Mouse (Mus musculus): ENCODE measurements around the gene Cutal. TPM values are rescaled to one million over a fixed set of nuclear protein-coding genes. Genes with fewer than 3 reads are reported as not detected.
"Not testable (repeated sequence)": the region's sequence is repeated elsewhere in the genome, so short reads cannot be mapped to it uniquely, and the experiment has no call there.

Cutal gene
- total and polyA plus RNA-seq, 2 experiments from 2014 or later, result 0.20 to 0.26 TPM

DNA sequence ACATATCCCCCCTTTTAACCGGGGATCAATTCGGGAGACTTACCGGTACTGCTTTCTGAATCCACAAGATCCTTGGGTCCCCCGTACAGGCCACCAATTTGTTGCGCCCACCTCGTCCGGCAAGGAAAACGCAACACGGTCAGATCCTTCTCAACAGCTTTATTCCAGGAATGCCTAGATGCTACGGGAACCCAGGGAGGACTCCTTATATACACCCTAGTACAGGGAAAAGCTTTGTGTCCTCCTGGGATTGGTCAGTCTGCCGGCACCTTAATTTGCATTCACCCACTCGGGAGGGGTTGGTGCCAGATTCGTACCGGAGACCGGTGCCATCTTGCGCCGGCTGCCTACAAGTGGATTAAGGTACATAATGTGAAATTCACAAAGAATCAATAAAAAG, 40.6 kb upstream of the Cutal start:
- Histone ChIP-seq H3K27ac (no peak overlapping the region), H3K27me3 (ENCODE audit: insufficient read depth, low read length) (no peaks in the 10 kb centered on the region), H3K9ac (replicated peaks; ENCODE audit: low read length) (no peak overlapping the region), H3K4me2 (ENCODE audit: low read depth, low read length) (no peak overlapping the region), H3K9me3 (ENCODE audit: low read length) (0 out of 2 replicates have a peak, but pooled peaks cover 3% of the 10 kb centered on the region), H3K4me1 (ENCODE audit: insufficient read depth, low read length) (no peaks in the 10 kb centered on the region), H3K4me3 (ENCODE audit: low read length) (no peak overlapping the region), H3K36me3 (ENCODE audit: insufficient read depth, low read length) (no peaks in the 10 kb centered on the region)
- no peak for ATAC-seq
- no peak for TF ChIP-seq CTCF (IDR thresholded peaks at IDR 0.05; ENCODE audit: low read depth)
- WGBS, result 88% methylated on average over 17 of the region's 17 CpGs
- DNase-seq (ENCODE audit: low spot score), result no peak

DNA sequence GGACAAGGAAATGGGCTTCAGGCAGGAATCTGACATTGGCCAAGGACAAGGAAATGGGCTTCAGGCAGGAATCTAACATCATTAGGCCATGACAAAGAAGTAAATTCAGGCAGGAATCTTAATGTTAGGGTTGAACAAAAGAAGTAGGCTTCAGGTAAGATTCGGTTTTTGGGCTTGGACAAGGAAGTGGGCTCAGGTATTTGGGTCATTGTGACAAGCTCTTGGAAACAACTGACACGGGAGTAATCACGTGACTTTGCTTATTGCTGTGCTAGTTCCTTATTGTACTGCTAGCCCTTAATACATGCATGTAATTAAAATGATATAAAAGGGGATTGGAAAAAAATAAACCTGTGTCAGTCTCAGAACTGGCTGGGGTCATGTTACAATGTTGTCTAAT, 38.5 kb upstream of the Cutal start:
- DNase-seq (ENCODE audit: low spot score) (no peak), ATAC-seq (no peak)
- no peak overlapping the region for H3K4me3 ChIP-seq (ENCODE audit: low read length)
- H3K4me2 ChIP-seq (ENCODE audit: low read depth, low read length), result no peak overlapping the region
- no peaks in the 10 kb centered on the region for H3K4me1 ChIP-seq (ENCODE audit: insufficient read depth, low read length)
- H3K9ac ChIP-seq (replicated peaks; ENCODE audit: low read length), result no peak overlapping the region
- WGBS, result 73% methylated on average over 3 of the region's 3 CpGs
- H3K36me3 ChIP-seq (ENCODE audit: insufficient read depth, low read length), result no peaks in the 10 kb centered on the region
- no peak for TF ChIP-seq CTCF (IDR thresholded peaks at IDR 0.05; ENCODE audit: low read depth)
- H3K27me3 ChIP-seq (ENCODE audit: insufficient read depth, low read length), result no peaks in the 10 kb centered on the region
- H3K27ac ChIP-seq, result no peak overlapping the region
- H3K9me3 ChIP-seq (ENCODE audit: low read length), result no peaks in the 10 kb centered on the region

DNA sequence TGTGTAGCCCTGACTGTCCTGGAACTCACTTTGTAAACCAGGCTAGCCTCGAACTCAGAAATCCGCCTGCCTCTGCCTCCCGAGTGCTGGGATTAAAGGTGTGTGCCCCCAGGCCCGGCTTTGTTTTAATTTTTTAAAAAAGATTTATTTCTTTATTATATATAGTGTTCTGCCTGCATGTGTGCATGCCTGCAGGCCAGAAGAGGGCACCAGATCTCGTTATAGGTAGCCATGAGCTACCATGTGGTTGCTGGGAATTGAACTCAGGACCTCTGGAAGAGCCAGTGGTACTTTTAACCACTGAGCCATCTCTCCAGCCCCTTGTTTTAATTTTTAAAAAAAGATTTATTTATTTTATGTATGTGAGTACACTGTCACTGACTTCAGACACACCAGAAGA, 34.1 kb upstream of the Cutal start:
- not testable (repeated sequence) for H3K9ac ChIP-seq (replicated peaks; ENCODE audit: low read length); DNase-seq (ENCODE audit: low spot score); ATAC-seq; H3K27me3 ChIP-seq (ENCODE audit: insufficient read depth, low read length); H3K36me3 ChIP-seq (ENCODE audit: insufficient read depth, low read length); H3K9me3 ChIP-seq (ENCODE audit: low read length); H3K27ac ChIP-seq; H3K4me1 ChIP-seq (ENCODE audit: insufficient read depth, low read length); H3K4me3 ChIP-seq (ENCODE audit: low read length); H3K4me2 ChIP-seq (ENCODE audit: low read depth, low read length)
- WGBS, result 81% methylated on average over 5 of the region's 5 CpGs

DNA sequence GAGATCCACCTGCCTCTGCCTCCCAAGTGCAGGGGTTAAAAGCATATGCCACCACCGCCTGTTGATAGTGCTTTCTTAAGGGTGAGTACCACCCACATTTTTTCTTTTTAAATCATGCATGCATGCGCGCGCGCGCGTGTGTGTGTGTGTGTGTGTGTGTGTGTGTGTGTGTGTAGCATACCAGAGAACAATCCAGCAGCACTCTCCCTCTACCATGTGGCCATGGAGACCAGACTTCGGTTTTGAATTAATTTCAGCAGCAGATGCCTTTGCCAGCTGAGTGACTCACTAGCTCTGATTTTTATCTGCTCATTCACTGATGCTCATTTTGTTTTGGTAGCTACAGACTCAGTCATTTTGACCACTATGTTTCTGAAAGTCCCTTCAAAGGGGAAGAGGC, 32.5 kb upstream of the Cutal start:
- 86% methylated on average over 8 of the region's 8 CpGs for WGBS
- Histone ChIP-seq H3K27me3 (ENCODE audit: insufficient read depth, low read length) (no peaks in the 10 kb centered on the region), H3K4me1 (ENCODE audit: insufficient read depth, low read length) (no peaks in the 10 kb centered on the region), H3K4me2 (ENCODE audit: low read depth, low read length) (no peak overlapping the region), H3K36me3 (ENCODE audit: insufficient read depth, low read length) (no peaks in the 10 kb centered on the region), H3K9ac (replicated peaks; ENCODE audit: low read length) (no peak overlapping the region), H3K4me3 (ENCODE audit: low read length) (no peak overlapping the region), H3K9me3 (ENCODE audit: low read length) (no peaks in the 10 kb centered on the region), H3K27ac (no peak overlapping the region)
- ATAC-seq (no peak), DNase-seq (ENCODE audit: low spot score) (no peak)
- no peak for TF ChIP-seq CTCF (IDR thresholded peaks at IDR 0.05; ENCODE audit: low read depth)

DNA sequence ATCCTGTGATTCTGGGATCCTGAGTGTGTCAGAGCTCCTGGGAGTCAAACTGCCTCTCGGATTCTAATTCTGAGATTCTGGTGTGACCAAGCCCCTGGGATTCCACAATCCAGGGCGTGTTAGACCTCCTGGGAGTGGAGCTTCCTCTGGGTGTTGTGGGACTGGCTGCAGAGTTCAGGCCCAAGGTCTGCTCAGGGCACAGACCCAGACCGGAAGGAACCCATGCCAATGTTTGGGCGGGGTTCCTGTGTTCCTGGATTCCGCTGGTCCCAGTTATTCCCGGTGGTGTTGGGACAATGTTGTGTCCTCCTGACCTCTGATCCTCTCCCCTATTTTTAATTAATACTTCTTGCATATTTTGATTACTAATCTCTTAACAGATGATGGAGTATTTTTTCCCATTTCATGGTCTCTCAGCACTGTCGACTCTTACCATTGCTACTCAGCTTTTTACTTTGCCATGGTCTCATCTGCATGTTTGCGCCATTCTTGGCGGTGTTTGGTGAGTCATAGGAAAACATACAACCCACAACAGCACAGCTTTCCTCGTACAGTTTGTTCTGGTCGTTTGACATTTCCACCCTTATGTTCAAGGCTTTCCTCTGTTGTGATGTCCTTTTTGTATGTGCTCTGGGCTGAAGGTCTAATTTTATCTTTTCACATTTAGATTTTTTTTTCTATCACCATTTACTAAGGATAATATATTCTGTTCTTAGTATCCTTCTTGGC, 30.8 kb upstream of the Cutal start:
- no peak for ATAC-seq
- H3K27ac ChIP-seq, result no peak overlapping the region
- H3K4me3 ChIP-seq (ENCODE audit: low read length), result no peak overlapping the region
- H3K27me3 ChIP-seq (ENCODE audit: insufficient read depth, low read length), result no peaks in the 10 kb centered on the region
- no peaks in the 10 kb centered on the region for H3K9me3 ChIP-seq (ENCODE audit: low read length)
- WGBS, result 83% methylated on average over 11 of the region's 11 CpGs
- TF ChIP-seq CTCF (IDR thresholded peaks at IDR 0.05; ENCODE audit: low read depth), result no peak
- no peaks in the 10 kb centered on the region for H3K36me3 ChIP-seq (ENCODE audit: insufficient read depth, low read length)
- no peaks in the 10 kb centered on the region for H3K4me1 ChIP-seq (ENCODE audit: insufficient read depth, low read length)
- no peak overlapping the region for H3K4me2 ChIP-seq (ENCODE audit: low read depth, low read length)
- no peak overlapping the region for H3K9ac ChIP-seq (replicated peaks; ENCODE audit: low read length)
- DNase-seq (ENCODE audit: low spot score), result no peak

DNA sequence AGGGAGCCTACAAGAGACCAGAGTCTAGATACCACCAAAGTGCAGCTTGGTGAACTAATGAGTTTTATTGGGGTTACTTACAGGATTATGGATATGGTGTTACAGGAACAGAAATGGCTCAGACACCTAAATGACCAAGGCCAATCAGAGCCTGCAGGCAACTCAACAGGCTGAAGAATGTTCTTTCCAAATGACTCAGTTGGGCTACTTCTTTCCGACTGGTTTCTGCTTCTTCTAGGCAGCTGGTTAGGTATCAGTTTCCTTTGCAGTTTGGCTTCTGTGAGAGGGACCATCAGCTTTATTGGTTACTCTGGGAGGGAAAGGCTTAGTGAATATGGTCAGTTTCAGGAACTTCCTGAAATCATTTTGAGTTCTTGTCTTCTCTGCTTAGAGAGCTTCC, 26.5 kb upstream of the Cutal start:
- Histone ChIP-seq H3K27me3 (ENCODE audit: insufficient read depth, low read length) (no peaks in the 10 kb centered on the region), H3K36me3 (ENCODE audit: insufficient read depth, low read length) (peaks cover 13% of the 10 kb centered on the region), H3K9me3 (ENCODE audit: low read length) (no peaks in the 10 kb centered on the region), H3K27ac (no peak overlapping the region), H3K4me1 (ENCODE audit: insufficient read depth, low read length) (no peaks in the 10 kb centered on the region), H3K9ac (replicated peaks; ENCODE audit: low read length) (no peak overlapping the region), H3K4me2 (ENCODE audit: low read depth, low read length) (no peak overlapping the region), H3K4me3 (ENCODE audit: low read length) (no peak overlapping the region)
- no peak for ATAC-seq
- TF ChIP-seq CTCF (IDR thresholded peaks at IDR 0.05; ENCODE audit: low read depth), result no peak
- DNase-seq (ENCODE audit: low spot score), result no peak
- WGBS, result 96% methylated on average over 1 of the region's 1 CpGs

DNA sequence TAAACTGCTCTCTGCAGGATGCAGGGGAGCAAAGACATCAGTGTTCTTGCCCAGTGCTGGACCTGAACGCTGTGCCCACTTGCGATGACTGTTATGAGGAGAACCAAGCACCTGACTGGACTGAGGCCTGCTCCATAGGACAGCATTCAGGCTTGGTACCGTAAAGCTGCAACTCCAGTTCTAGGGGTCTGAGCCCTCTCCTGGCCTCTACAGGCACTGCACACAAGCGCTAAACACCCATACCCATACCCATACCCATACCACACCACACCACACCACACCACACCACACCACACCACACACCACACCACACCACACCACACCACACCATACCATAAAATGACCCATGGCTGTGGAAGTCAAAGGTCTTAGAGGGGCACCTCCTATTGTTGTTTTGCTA, 18.9 kb upstream of the Cutal start:
- no peak for DNase-seq (ENCODE audit: low spot score)
- Histone ChIP-seq H3K4me2 (ENCODE audit: low read depth, low read length) (no peak overlapping the region), H3K4me1 (ENCODE audit: insufficient read depth, low read length) (no peaks in the 10 kb centered on the region), H3K27me3 (ENCODE audit: insufficient read depth, low read length) (no peaks in the 10 kb centered on the region), H3K9ac (replicated peaks; ENCODE audit: low read length) (no peak overlapping the region), H3K4me3 (ENCODE audit: low read length) (no peak overlapping the region), H3K27ac (no peak overlapping the region), H3K9me3 (ENCODE audit: low read length) (no peaks in the 10 kb centered on the region), H3K36me3 (ENCODE audit: insufficient read depth, low read length) (peaks cover 76% of the 10 kb centered on the region)
- ATAC-seq, result no peak; the same call in 1 of the 2 replicates
- peak; percentile 51 for TF ChIP-seq CTCF (IDR thresholded peaks at IDR 0.05; ENCODE audit: low read depth)
- 86% methylated on average over 4 of the region's 4 CpGs for WGBS

All from hindbrain, postnatal 0 days (tissue).